Mouse (Mus musculus) stomach, postnatal 0 days (tissue): ENCODE data around the gene Padi6.

Experiments used
- CTCF ChIP-seq: IDR thresholded peaks from 2 replicates; pipeline ENCODE4 v1.5.1; 2016; ENCODE audit warnings: antibody characterized with exemption, low read depth, mild to moderate bottlenecking, moderate library complexity
- EP300 ChIP-seq: optimal IDR thresholded peaks from 2 replicates; pipeline ENCODE3; 2016; ENCODE audit warnings: antibody characterized with exemption

- TF ChIP-seq CTCF (no peak), EP300 (no peak)
Observed at GRCm38 (mm10) chr4:140709617-140710016, 32.8 kb downstream of the Padi6 start.
